Mouse (Mus musculus): ENCODE measurements at regions not wholly inside any gene's neighbourhood (a gene's known extent, or its start where the extent isn't known, plus 50 kb on each side); places are given as distances from the start of the nearest gene placed in this dataset.
A peak's percentile ranks its signal among the peaks of the same experiment; 100 is the strongest.

GRCm38 (mm10) chr2:49376281-49376680 lies 75.0 kb upstream of the Epc2 start:
- H3K36me3 ChIP-seq (ENCODE audit: control insufficient read depth, insufficient read depth, low read length), result no peaks in the 10 kb centered on the region
- no peak overlapping the region for H3K4me3 ChIP-seq (ENCODE audit: insufficient read depth, low read depth, low read length)
- H3K4me1 ChIP-seq (ENCODE audit: control insufficient read depth, insufficient read depth, low read length), result peaks cover 7% of the 10 kb centered on the region; the same call in 1 of the 2 replicates
- no peak for DNase-seq
- 84% methylated on average over 6 of the region's 6 CpGs for WGBS
- no peaks in the 10 kb centered on the region for H3K27me3 ChIP-seq (replicated peaks; ENCODE audit: control insufficient read depth, insufficient read depth, low read length)
- H3K27ac ChIP-seq (ENCODE audit: insufficient read depth, low read depth, low read length), result no peak overlapping the region
- TF ChIP-seq CTCF (conservative IDR thresholded peaks at IDR 0.05; ENCODE audit: insufficient read depth, insufficient read length, low read depth, low read length) (no peak), POLR2A (IDR thresholded peaks at IDR 0.05; ENCODE audit: low read depth, low read length) (no peak)

- H3K27ac ChIP-seq (ENCODE audit: insufficient read depth, low read depth, low read length), result no peak overlapping the region
- 89% methylated on average over 9 of the region's 9 CpGs for WGBS
- no peaks in the 10 kb centered on the region for H3K27me3 ChIP-seq (replicated peaks; ENCODE audit: control insufficient read depth, insufficient read depth, low read length)
- peaks cover 4% of the 10 kb centered on the region; the same call in 1 of the 2 replicates for H3K4me1 ChIP-seq (ENCODE audit: control insufficient read depth, insufficient read depth, low read length)
- no peak overlapping the region for H3K4me3 ChIP-seq (ENCODE audit: insufficient read depth, low read depth, low read length)
- no peaks in the 10 kb centered on the region for H3K36me3 ChIP-seq (ENCODE audit: control insufficient read depth, insufficient read depth, low read length)
- DNase-seq, result no peak
- TF ChIP-seq CTCF (conservative IDR thresholded peaks at IDR 0.05; ENCODE audit: insufficient read depth, insufficient read length, low read depth, low read length), result no peak
- TF ChIP-seq POLR2A (IDR thresholded peaks at IDR 0.05; ENCODE audit: low read depth, low read length), result no peak
Measured at GRCm38 (mm10) chr2:49379222-49379805, 72.0 kb upstream of the Epc2 start.

- Histone ChIP-seq H3K27ac (ENCODE audit: insufficient read depth, low read depth, low read length) (no peak overlapping the region), H3K36me3 (ENCODE audit: control insufficient read depth, insufficient read depth, low read length) (no peaks in the 10 kb centered on the region), H3K4me3 (ENCODE audit: insufficient read depth, low read depth, low read length) (no peak overlapping the region), H3K4me1 (ENCODE audit: control insufficient read depth, insufficient read depth, low read length) (0 out of 2 replicates have a peak, but pooled peaks cover 3% of the 10 kb centered on the region), H3K27me3 (replicated peaks; ENCODE audit: control insufficient read depth, insufficient read depth, low read length) (no peaks in the 10 kb centered on the region)
- TF ChIP-seq POLR2A (IDR thresholded peaks at IDR 0.05; ENCODE audit: low read depth, low read length) (no peak), CTCF (conservative IDR thresholded peaks at IDR 0.05; ENCODE audit: insufficient read depth, insufficient read length, low read depth, low read length) (no peak)
- peak; percentile 55 for DNase-seq
- 19% methylated on average over 3 of the region's 3 CpGs for WGBS
Measured at GRCm38 (mm10) chr2:49380965-49381364, 70.3 kb upstream of the Epc2 start.

GRCm38 (mm10) chr2:49386747-49387146 lies 64.5 kb upstream of the Epc2 start:
- H3K27me3 ChIP-seq (replicated peaks; ENCODE audit: control insufficient read depth, insufficient read depth, low read length), result no peaks in the 10 kb centered on the region
- H3K36me3 ChIP-seq (ENCODE audit: control insufficient read depth, insufficient read depth, low read length), result no peaks in the 10 kb centered on the region
- DNase-seq, result no peak
- no peaks in the 10 kb centered on the region for H3K4me1 ChIP-seq (ENCODE audit: control insufficient read depth, insufficient read depth, low read length)
- WGBS, result 83% methylated on average over 2 of the region's 2 CpGs
- H3K4me3 ChIP-seq (ENCODE audit: insufficient read depth, low read depth, low read length), result no peak overlapping the region
- no peak overlapping the region for H3K27ac ChIP-seq (ENCODE audit: insufficient read depth, low read depth, low read length)
- TF ChIP-seq CTCF (conservative IDR thresholded peaks at IDR 0.05; ENCODE audit: insufficient read depth, insufficient read length, low read depth, low read length), result no peak
- TF ChIP-seq POLR2A (IDR thresholded peaks at IDR 0.05; ENCODE audit: low read depth, low read length), result no peak

- Histone ChIP-seq H3K4me1 (ENCODE audit: control insufficient read depth, insufficient read depth, low read length) (no peaks in the 10 kb centered on the region), H3K27ac (ENCODE audit: insufficient read depth, low read depth, low read length) (no peak overlapping the region), H3K36me3 (ENCODE audit: control insufficient read depth, insufficient read depth, low read length) (no peaks in the 10 kb centered on the region), H3K27me3 (replicated peaks; ENCODE audit: control insufficient read depth, insufficient read depth, low read length) (no peaks in the 10 kb centered on the region), H3K4me3 (ENCODE audit: insufficient read depth, low read depth, low read length) (no peak overlapping the region)
- TF ChIP-seq CTCF (conservative IDR thresholded peaks at IDR 0.05; ENCODE audit: insufficient read depth, insufficient read length, low read depth, low read length), result no peak
- no peak for TF ChIP-seq POLR2A (IDR thresholded peaks at IDR 0.05; ENCODE audit: low read depth, low read length)
- no peak for DNase-seq
- WGBS, result 82% methylated on average over 5 of the region's 5 CpGs
Measured at GRCm38 (mm10) chr2:49391322-49392262, 59.7 kb upstream of the Epc2 start.

All from kidney, adult 2 months (tissue).